Mouse (Mus musculus): Measurements from ENCODE around the gene Fryl.

Gene Fryl

DNA sequence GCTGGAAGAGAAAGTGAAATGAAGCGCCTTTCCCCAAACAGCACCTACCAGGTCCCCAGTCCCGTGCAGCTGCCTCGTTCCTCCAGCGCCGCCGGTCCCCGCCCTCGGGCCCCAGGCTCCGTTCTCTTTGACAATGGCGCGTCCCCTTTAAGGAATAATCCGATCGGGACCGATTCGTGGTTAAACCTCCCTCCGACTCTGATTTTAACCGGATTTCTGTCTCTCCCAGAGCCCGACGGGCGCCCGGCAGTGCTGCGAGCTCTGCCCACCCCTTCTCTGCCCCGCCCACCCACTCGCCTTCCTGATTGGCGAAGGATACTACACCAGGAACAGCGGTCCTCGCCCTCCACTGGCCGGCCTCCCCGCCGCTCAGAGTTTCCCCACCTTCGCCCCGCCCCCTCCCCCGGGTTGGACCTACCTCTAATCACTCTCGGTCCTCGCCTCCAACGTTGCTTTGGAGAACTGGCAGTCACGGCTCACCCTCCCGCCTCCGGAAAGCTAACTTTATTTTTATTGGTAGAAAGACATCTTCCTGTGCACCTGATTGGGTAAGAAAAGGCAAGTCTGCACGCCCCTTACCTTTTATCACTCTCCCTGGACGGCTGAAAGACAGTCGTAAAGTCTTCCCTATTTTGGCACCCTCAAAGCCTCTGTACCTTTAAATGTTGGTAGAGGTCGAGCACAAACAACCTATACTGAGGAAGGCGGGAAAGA is at the start of gene Fryl:
Fryl (minus strand) TSS at position 268 of the 714 bp plus-strand sequence.
- peak; percentile 98 for DNase-seq (ENCODE audit: low spot score)

DNA sequence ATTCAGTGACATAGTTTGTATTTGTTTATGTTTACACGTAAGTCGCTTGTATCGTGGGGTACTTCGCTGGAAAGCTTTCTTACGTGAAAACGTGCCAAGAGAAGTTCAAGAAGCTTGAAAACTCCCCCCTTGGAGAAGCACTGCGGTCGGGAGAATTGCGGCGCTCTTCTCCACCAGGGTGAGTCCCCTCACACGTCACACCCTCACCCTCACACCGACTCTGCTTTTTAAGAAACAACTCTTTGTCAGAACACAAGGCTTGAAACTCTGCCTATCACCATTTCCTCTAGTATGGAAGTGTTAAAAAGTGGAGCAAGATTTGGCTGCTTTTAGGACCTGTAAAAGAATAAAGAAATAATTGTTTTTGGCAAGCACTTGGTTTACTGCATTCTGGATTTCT is 48.1 kb upstream of the Fryl start:
- DNase-seq (ENCODE audit: low spot score), result no peak

DNA sequence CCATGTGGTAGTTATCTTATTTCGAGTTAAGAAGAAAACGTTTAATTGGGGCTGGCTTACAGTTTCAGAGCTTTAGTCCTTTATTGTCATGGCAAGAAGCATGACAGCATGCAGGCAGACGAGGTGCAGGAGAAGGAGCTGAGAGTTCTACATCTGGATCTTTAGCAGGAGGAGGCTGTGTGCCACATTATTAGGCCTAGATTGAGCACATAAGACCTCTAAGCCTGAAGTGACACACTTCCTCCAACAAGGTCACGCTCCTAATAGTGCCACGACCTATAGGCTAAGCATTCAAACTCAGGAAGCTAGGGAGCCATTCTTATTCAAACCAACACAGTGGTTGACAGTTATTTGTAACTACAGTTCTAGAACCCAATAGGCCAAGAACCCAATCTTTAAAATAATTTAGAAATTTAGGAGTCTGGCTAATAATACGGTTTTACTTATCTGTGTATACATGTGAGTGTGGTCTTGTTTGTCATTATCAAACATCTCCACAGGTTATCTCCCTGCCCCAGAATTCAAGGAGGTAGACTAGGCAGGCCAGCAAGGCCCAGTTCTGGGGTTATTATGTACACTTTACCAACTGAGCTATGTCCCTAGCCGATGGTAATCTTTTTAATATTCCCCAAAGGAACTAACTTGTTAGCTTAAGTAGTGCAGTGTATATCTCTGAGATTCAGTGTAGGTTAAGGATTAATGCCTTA is 45.3 kb upstream of the Fryl start:
- DNase-seq (ENCODE audit: low spot score), result no peak

DNA sequence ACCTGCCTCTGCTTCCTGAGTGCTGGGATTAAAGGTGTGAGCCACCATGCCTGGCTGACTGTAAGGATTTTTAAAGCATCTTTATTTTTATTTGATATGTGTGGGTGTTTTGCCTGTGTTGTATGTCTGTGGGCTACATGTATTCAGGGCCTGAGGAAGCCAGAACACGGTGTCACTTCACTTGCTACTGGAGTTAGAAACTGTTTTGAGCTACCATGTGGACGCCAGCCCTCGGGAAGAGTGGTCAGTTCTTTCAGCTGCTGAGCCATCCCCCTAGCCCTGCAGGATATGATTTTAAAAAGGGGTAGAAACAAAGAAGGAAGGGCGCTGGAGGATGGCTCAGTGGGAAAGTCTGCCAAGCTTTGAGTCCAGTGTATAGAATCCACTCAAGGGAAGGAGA is 39.5 kb upstream of the Fryl start:
- no peak for DNase-seq (ENCODE audit: low spot score)

DNA sequence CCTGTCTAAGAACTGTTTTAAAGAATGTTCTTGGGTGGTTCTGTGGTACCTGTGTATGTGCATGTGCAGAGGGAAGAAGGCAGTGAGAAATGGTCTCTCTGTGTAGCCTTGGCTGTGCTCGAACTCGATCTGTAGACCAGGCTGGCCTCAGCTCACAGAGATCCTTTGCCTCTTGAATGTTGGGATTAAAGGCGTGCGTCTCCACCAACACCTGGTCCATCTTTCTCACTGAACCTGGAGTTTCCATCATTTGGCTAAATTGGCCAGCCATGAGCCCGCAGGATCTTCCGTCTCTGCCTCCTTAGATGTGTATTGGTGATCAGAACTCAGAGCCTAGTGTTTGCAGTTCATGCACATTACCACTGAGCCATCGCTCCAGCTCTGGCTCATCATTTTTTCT is 38.6 kb upstream of the Fryl start:
- no peak for DNase-seq (ENCODE audit: low spot score)

DNA sequence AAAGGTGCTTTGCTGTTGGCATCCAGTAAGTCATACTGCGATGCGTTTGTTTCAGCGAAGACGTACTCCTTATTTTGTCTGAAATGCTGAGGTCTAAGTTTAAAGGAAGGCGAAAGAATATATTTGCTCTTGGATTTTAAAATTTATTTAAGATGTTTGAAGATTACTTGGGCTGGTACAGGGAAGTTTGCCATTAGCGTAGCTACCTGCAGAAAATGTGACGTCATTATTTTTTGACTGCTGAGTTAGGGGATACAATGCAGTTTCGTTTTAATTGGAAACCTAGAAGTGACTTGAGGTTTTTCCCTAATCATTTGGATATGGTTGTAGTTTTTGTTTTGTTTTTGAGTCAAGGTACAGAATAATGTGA is 37.0 kb upstream of the Fryl start:
- DNase-seq (ENCODE audit: low spot score), result no peak

DNA sequence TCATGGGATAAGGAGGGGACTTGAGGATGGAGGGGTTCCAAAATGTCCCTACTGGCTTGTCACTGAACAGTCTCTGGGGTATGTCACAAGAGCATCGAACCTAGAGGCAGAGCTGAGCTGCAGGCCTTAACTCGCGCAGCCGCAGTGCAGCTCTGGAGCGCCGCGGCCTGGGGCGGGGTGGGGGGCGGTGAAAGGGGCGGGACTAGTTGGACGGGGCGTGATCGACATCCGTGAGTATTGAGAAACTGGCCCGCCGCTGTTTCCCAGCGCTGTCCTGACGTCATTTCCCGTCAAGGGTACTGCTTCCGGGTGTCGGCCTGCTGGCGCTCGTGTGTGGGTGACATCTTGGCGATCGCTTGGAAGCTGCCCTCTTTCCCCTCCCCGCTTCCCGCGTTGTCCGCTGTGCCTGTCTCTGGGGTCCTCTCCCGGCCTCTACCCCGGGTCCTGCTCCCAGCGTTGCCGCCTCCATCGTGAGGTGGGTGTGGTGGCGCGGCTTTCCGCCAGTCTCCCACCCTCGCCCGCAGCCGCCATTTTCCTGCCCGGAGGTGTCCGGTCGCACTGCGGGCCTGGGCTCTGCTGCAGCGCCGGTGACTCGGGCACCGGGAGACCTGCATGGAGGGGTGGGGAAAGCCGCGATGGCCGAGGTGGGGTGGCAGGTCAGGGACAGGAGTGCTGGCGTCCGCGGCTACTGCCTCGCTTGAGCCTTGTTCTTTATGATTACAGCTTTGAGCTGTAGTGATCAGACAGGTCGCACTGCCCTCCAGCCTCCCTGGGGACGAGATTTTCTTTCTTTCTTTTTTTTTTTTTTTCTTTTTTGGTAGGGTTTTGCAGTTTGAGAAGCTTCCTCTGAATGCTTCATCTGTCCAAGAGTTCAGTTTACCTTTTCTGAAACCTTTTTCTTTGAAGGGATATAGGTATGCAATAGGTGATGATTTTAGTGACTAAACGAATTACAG is 36.4 kb upstream of the Fryl start, which contains the start of gene Ociad1:
Ociad1 (plus strand) TSS at position 283 of the 956 bp plus-strand sequence.
- peak; percentile 93 for DNase-seq (ENCODE audit: low spot score)

DNA sequence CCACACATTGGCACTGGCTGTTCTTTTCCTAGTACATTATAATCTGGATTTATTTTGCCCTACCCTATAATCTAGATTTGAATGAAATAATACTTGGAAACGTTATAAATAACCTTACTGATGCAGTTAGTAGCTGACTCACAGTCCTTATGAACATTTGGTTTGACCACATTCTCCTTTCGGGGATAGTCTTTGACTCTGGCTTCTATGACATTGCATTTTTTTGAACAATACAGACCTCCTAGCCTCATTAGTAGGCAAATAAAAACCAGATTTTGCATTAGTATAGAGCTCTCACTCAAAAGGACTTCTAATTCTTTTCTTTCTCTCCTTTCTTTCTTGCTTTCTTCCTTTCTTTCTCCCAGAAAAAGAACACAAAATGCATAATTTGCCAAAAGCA is 33.5 kb upstream of the Fryl start:
- DNase-seq (ENCODE audit: low spot score), result no peak

DNA sequence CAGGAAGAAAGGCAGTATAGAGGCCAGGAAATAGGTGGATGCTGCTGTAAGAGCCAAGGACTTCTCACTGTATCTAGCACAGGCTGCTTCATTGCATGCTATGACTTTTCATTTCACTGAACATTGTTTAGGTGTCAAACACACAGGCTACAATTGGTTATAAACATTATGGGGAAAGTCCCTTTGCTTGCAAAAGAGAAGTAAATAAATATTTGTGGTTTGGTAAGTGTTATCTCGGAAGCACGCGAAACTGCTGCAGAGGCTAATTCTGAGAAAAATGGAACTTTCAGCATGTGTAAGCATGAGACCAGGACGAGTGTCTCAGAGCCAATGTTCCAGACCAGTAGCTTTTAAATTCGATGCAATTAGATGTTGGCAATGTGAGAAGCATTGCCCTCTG is 30.2 kb upstream of the Fryl start:
- DNase-seq (ENCODE audit: low spot score), result no peak

DNA sequence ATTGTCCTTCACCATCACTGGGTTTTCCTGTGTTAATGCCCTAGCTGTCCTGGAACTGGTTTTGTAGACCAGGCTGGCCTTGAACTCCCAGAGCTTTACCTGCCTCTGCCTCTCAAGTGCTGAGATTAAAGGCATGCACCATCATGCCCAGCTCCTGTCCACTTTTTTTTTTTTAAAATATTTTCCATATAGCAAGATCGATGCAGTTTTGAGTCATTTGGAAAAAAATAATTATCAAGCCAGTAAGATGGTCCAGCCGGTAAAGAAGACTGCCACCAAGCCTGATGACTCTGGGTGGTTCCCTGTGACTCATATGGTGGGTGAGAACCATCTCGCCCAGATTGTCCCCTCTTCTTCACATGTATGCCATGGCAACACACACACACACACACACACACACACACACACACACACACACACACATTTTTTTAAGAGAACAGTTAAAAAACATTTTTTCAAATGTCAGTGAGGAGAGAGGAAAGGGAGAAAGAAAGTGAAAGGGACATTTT is 29.1 kb upstream of the Fryl start:
- DNase-seq (ENCODE audit: low spot score), result no peak

DNA sequence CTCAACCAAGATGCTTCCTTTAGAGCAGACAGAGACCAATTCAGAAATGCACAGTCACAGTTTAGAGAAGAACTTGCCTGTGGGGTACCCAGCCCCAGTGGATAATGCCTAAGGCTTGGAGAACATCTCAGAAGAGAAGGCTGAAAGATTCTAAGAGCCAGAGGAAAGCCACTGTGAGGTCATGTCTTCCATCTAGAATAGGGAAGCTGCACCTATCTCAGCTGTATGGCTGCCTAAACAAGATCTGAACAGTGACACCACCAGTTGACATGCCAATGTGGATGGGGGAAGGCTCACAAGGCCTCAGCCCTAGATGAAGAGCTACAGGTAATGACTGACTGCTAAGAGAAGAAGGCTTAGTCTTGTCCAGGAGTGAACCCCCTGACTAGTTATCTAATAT is 27.6 kb upstream of the Fryl start:
- DNase-seq (ENCODE audit: low spot score), result no peak

DNA sequence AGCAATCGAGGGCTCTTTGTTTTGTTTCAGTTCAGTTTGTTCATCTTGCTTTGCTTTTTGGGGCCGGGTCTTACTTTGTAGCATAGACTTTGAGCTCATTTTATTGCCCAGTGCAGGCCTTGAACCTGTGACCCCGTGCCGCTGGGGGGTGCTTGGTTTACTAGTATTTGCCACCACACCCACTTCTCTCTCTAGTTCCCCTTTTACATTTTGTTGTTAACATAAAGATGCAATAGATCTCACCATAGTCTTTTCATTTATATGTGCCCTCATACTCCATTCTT is 24.1 kb upstream of the Fryl start:
- no peak for DNase-seq (ENCODE audit: low spot score)

DNA sequence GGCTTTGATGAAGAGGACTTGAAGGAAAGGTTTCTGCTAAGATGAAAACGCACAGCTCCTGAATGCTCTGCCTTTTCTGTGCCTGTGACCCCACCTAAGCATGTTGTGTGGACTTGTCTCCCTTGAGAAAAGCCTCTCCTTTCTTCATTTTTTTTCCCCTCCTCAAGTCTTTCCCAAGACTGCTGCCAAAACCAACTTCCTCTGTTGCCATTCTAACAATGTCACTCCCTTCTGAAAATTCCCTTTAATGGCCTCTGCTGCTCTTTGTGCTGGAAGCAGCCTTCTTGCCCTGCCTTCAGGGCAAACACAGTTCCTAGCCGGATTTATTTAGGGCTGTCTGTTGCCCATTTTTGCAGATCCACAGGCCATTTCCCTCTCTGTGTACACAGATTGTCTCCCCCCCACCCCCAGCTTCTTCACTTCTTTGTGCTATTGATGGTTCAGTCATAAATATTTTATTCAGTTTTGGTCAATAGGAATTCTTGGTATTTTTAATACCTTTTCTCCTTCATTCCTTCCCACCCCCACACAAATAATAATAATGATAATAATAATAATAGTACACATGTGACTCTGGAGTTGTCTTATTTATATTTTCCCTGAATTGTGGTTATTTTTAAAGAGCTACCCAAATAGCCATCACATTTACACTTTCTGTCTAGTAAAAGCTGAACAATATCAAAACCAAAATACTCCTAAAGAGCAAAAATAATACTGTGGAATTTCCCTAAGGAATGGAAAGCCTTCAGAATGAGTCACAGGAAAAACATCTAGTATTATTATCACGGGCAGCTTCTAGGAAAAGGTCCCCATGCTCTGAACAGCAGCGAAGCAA is 23.5 kb upstream of the Fryl start:
- no peak for DNase-seq (ENCODE audit: low spot score)

DNA sequence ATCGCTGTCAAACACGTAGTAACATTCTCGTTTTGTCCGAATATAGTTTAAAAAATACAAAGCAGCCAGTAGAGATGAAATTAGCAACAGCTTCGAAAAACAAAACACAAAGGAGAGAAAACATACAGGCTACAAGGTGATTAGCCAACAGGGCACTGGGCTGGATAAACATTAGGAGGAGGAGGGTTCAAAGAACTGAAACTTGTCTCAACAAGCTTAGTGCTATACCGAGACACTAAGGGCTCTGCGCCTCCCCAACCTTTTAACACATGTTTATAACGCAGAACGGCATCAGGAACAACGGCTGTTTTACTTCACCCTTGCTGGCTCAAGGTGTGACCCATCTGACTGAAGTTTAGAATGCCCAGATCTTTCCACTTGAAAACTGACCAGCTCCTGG is 22.8 kb upstream of the Fryl start:
- DNase-seq (ENCODE audit: low spot score), result no peak

DNA sequence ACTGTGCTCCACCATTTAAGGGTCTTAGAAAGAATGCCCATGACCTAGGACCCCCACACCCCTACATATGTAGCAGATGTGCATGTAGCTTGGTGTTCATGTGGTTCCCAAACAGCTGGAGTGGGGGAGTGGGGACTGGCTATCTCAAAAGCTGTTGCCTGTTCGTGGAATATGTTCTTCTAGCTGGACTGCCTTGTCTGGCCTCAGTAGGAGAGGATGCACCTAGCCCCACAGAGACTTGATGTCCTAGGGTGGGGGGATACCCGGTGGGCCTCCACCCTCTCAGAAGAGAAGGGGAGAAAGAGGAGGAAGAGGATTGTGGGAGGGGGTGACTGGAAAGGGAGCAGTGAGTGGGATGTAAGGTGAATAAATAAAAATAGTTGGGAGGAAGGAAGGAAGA is 18.5 kb upstream of the Fryl start:
- no peak for DNase-seq (ENCODE audit: low spot score)

DNA sequence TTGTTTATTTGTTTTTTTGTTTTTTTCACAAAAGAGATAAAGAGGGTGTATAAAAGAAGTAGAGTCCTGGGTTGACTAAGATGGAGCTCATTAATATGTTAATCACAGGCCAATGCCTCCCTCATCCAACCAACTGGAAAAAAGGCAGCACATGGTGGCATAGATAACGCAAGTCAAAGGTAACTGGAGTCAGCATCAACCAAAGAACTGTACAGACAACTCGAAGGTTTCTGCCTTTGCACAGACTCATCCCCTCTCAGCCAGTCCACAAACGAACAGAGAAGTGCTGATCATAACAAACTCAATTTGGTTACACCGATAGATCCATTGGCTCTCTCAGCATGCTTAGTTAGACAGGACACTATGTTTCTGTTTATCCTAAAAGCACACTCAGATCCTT is 16.8 kb upstream of the Fryl start:
- DNase-seq (ENCODE audit: low spot score), result no peak

DNA sequence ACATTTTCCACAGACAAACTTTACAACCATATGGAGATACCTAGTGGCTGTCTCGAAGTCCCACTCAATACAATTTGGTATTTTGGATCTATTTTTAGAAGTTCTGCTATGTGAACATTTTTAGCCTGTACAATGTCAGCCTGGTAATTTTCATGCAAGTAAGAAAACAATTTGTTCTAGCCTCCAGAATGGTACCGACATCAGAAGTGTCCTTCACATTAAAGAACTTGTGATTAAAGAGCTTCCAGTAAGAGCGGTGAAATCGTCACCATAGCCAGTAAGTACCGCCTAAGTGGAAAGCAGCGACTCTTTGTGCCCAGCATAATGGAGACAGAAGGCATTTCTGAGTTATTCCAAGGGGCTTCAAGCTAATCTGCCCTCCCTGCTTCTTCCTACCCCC is 14.2 kb upstream of the Fryl start:
- no peak for DNase-seq (ENCODE audit: low spot score)

DNA sequence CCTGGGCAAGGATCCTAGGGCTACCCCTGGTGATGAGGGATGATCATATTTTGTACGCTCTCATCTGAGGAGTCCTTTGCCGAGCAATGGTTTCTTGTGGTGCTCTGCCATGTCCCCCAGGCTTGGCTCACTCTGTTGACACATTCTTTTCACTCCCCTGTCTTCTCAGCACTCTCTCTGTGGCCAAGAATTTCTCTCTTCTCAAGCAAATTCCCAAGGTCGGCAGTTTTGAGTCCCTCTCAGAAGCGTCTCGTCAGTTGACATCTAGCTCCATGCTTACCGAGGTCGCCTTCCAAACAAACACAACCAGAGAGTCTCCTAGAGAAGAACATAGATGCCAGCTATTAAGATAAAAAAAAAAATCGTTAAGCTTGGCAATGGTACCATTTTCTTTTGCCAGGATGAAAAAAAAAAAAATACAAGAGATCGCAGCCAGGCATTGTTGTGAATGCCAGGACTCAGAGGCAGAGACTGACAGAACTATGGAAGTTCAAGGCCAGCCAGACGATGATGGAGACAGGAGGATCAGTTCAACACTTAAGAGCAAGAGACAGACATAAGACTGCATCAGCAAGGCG is 12.3 kb upstream of the Fryl start:
- DNase-seq (ENCODE audit: low spot score), result no peak

DNA sequence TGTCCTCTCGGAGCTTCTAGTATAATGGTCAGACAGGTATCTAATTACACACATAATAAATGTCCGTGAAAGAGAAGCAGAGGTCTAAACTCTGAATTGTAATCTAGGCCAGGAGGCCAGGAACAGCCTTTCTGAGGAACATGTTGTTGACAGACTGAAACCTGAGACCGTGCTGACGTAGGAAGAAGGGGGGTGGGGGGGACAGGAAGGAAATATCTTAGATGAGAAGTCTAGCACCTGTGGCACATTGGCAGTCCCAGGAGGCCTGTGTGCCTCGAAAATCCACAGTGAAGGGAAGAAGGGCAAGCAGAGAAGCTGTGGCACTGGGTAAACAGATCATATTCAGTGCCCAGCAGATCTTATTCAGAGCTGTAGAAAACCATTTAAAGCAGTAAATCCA is 9.0 kb upstream of the Fryl start:
- DNase-seq (ENCODE audit: low spot score), result no peak

DNA sequence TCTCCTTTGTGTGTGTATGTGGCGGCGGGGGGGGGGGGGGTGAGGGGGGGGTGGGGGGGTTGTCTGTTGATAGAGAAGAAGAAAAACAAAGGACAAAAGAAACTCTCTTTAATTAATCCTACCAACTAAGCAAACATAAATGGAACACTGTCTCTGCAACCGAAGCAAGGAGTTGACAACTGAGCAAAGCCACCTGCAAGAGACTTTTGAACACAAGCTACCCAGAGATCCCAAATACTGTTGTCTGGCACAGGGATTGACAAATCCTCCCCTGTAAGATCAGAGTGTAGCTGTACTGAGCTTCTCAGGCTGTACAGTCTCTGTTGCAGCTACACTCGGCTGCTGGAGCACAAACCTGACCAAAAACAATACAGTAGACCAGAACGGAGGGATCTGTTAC is 7.7 kb upstream of the Fryl start:
- no peak for DNase-seq (ENCODE audit: low spot score)

DNA sequence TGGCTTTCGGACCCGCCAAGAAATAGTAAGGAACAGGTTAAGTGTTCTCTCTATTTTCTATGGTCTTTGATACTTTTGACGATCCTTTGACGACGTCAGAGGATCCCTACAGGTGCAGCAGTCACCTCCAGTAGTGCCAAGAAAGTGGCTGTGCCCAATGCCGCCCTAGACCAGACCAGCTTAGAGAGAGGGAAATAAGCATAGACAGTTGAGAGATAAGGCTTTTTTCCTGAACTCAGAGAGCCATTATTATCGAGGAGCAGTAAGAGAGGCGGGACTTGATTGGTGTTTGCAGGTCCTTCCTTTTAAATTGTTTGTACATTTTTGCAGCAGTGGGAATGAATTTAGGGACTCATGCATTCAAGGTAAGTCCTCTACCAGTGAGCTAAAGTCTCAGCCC is 1.3 kb upstream of the Fryl start:
- no peak for DNase-seq (ENCODE audit: low spot score)

DNA sequence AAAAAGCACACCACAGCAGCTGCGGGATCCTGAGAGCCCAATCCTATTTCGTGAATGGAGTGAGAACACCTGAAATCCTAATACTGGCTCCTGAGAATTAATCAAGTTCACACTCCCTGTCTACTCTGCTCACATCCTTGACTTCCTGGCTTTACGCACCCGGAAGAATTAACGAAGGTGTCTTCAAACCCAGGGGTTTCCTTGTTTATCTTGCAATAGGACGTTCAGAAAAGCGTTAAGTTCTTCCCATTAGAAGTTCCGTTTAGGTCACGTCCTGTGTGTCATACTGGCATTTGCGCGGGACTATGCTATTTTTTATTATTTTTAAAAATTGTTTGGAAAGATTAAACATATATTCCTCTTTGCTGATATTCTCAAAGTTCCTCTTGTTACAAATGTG is 677 bp upstream of the Fryl start:
- DNase-seq (ENCODE audit: low spot score), result no peak

Data from testis, postnatal 10 days (tissue).